Mouse (Mus musculus) erythroid progenitor cell, adult 5-6 weeks (primary cell): Measurements from ENCODE around the gene Snu13. TPM values are rescaled to one million over a fixed set of nuclear protein-coding genes. Genes with fewer than 3 reads are reported as not detected.

Source experiments
- ATAC-seq: replicated peaks from 2 replicates; pipeline ENCODE4 v1.8.0; 2016; ENCODE audit warnings: moderate number of reproducible peaks, mild to moderate bottlenecking, moderate TSS enrichment, inconsistent platforms; ENCODE audit not compliant: poor library complexity, low FRiP score, severe bottlenecking
- total RNA-seq, 2 experiments: library from RNA; stranded (forward) in 1 of 2; stranded (reverse) in 1 of 2; fragments of 150-400 nt in 1 of 2; fragments of 186-747, 209-891 nt in 1 of 2; gene quantifications; 2 replicates each; pipeline versions ENCODE4 v1.2.3 to v1.2.4; 2015 to 2017; ENCODE audit warnings: low replicate concordance in 2 of 2

Gene Snu13
- total RNA-seq, 2 experiments from 2014 or later = 52.1 to 97.3 TPM

GRCm38 (mm10) chr15:82032386-82032785 is 15.0 kb downstream of the Snu13 start:
- ATAC-seq = no peak

GRCm38 (mm10) chr15:82027726-82028125 is 19.7 kb downstream of the Snu13 start:
- ATAC-seq = no peak

- ATAC-seq = no peak
Measured at GRCm38 (mm10) chr15:82027276-82027675, 20.1 kb downstream of the Snu13 start.

- 0 out of 2 replicates have a peak, but pooled peaks have one; percentile 11 for ATAC-seq
Measured at GRCm38 (mm10) chr15:82023965-82024635, 23.3 kb downstream of the Snu13 start.

- ATAC-seq = no peak
Measured at GRCm38 (mm10) chr15:82022535-82023088, 24.8 kb downstream of the Snu13 start.

GRCm38 (mm10) chr15:82019288-82019687 is 28.1 kb downstream of the Snu13 start:
- ATAC-seq = no peak

- ATAC-seq = no peak
Measured at GRCm38 (mm10) chr15:82017461-82017860, 29.9 kb downstream of the Snu13 start.

- ATAC-seq = peak; percentile 5; the same call in 1 of the 2 replicates
Measured at GRCm38 (mm10) chr15:82016830-82017229, 30.6 kb downstream of the Snu13 start.

- peak; percentile 94 for ATAC-seq
Measured at GRCm38 (mm10) chr15:82016101-82016808, 31.1 kb downstream of the Snu13 start.

GRCm38 (mm10) chr15:82015392-82016100 is 31.9 kb downstream of the Snu13 start:
- peak; percentile 35 for ATAC-seq

GRCm38 (mm10) chr15:82014745-82015391 is 32.5 kb downstream of the Snu13 start:
- ATAC-seq = no peak

GRCm38 (mm10) chr15:82011947-82012346 is 35.5 kb downstream of the Snu13 start:
- no peak for ATAC-seq

GRCm38 (mm10) chr15:82004257-82004656 is 43.1 kb downstream of the Snu13 start:
- no peak for ATAC-seq

- no peak for ATAC-seq
Measured at GRCm38 (mm10) chr15:81993992-81994391, 53.4 kb downstream of the Snu13 start.

GRCm38 (mm10) chr15:81990549-81990948 is 56.8 kb downstream of the Snu13 start:
- ATAC-seq = peak; percentile 93

Other genes starting within 250 kb of the Snu13 start
- gene Tef, start 245.2 kb downstream of the Snu13 start, total RNA-seq (2015; ENCODE audit: low replicate concordance) = 1.7 and 3.2 TPM in 2 replicates
- gene Tef, start 245.2 kb downstream of the Snu13 start, total RNA-seq (2017; ENCODE audit: low replicate concordance) = 1.4 and 2.1 TPM in 2 replicates
- 9.7 and 10.5 TPM in 2 replicates for gene Tob2, start 188.8 kb downstream of the Snu13 start, total RNA-seq (2015; ENCODE audit: low replicate concordance)
- 8.7 and 9.4 TPM in 2 replicates for gene Tob2, start 188.8 kb downstream of the Snu13 start, total RNA-seq (2017; ENCODE audit: low replicate concordance)
- 49.0 and 58.3 TPM in 2 replicates for gene Phf5a, start 175.7 kb downstream of the Snu13 start, total RNA-seq (2015; ENCODE audit: low replicate concordance)
- gene Phf5a, start 175.7 kb downstream of the Snu13 start, total RNA-seq (2017; ENCODE audit: low replicate concordance) = 18.6 and 46.0 TPM in 2 replicates
- gene Aco2, start 175.3 kb downstream of the Snu13 start, total RNA-seq (2015; ENCODE audit: low replicate concordance) = 44.4 and 51.5 TPM in 2 replicates
- 72.2 and 113 TPM in 2 replicates for gene Aco2, start 175.3 kb downstream of the Snu13 start, total RNA-seq (2017; ENCODE audit: low replicate concordance)
- gene Polr3h, start 121.4 kb downstream of the Snu13 start, total RNA-seq (2015; ENCODE audit: low replicate concordance) = 1.1 and 6.7 TPM in 2 replicates
- gene Polr3h, start 121.4 kb downstream of the Snu13 start, total RNA-seq (2017; ENCODE audit: low replicate concordance) = 6.0 and 9.1 TPM in 2 replicates
- not detected in 2 replicates for gene Csdc2, start 110.8 kb downstream of the Snu13 start, total RNA-seq (2015; ENCODE audit: low replicate concordance)
- gene Csdc2, start 110.8 kb downstream of the Snu13 start, total RNA-seq (2017; ENCODE audit: low replicate concordance) = not detected in 2 replicates
- gene Pmm1, start 86.7 kb downstream of the Snu13 start, total RNA-seq (2015; ENCODE audit: low replicate concordance) = 17.6 and 18.0 TPM in 2 replicates
- gene Pmm1, start 86.7 kb downstream of the Snu13 start, total RNA-seq (2017; ENCODE audit: low replicate concordance) = 9.4 and 14.2 TPM in 2 replicates
- not detected in 2 replicates for gene 1700029P11Rik, start 67.1 kb downstream of the Snu13 start, total RNA-seq (2015; ENCODE audit: low replicate concordance)
- gene 1700029P11Rik, start 67.1 kb downstream of the Snu13 start, total RNA-seq (2017; ENCODE audit: low replicate concordance) = not detected in 2 replicates
- 64.9 and 89.3 TPM in 2 replicates for gene Xrcc6, start 59.8 kb downstream of the Snu13 start, total RNA-seq (2015; ENCODE audit: low replicate concordance)
- 104 and 112 TPM in 2 replicates for gene Xrcc6, start 59.8 kb downstream of the Snu13 start, total RNA-seq (2017; ENCODE audit: low replicate concordance)
- gene Desi1, start 13.7 kb downstream of the Snu13 start, total RNA-seq (2015; ENCODE audit: low replicate concordance) = 21.0 and 34.2 TPM in 2 replicates
- 7.9 and 10.7 TPM in 2 replicates for gene Desi1, start 13.7 kb downstream of the Snu13 start, total RNA-seq (2017; ENCODE audit: low replicate concordance)
- not detected in 2 replicates for gene 4930407I10Rik, start 11.6 kb upstream of the Snu13 start, total RNA-seq (2015; ENCODE audit: low replicate concordance)
- not detected in 2 replicates for gene 4930407I10Rik, start 11.6 kb upstream of the Snu13 start, total RNA-seq (2017; ENCODE audit: low replicate concordance)
- gene Mei1, start 22.4 kb upstream of the Snu13 start, total RNA-seq (2015; ENCODE audit: low replicate concordance) = not detected in 2 replicates
- not detected in 2 replicates for gene Mei1, start 22.4 kb upstream of the Snu13 start, total RNA-seq (2017; ENCODE audit: low replicate concordance)
- gene Ccdc134, start 80.3 kb upstream of the Snu13 start, total RNA-seq (2015; ENCODE audit: low replicate concordance) = 2.9 and 12.6 TPM in 2 replicates
- 5.5 and 5.8 TPM in 2 replicates for gene Ccdc134, start 80.3 kb upstream of the Snu13 start, total RNA-seq (2017; ENCODE audit: low replicate concordance)
- gene Srebf2, start 99.6 kb upstream of the Snu13 start, total RNA-seq (2015; ENCODE audit: low replicate concordance) = 40.7 and 42.9 TPM in 2 replicates
- 36.2 and 43.0 TPM in 2 replicates for gene Srebf2, start 99.6 kb upstream of the Snu13 start, total RNA-seq (2017; ENCODE audit: low replicate concordance)
- not detected in 2 replicates for gene Shisa8, start 165.2 kb upstream of the Snu13 start, total RNA-seq (2015; ENCODE audit: low replicate concordance)
- gene Shisa8, start 165.2 kb upstream of the Snu13 start, total RNA-seq (2017; ENCODE audit: low replicate concordance) = not detected in 2 replicates
- gene Tnfrsf13c, start 176.8 kb upstream of the Snu13 start, total RNA-seq (2015; ENCODE audit: low replicate concordance) = 13.4 and 15.5 TPM in 2 replicates
- gene Tnfrsf13c, start 176.8 kb upstream of the Snu13 start, total RNA-seq (2017; ENCODE audit: low replicate concordance) = 6.7 and 11.9 TPM in 2 replicates
- gene Cenpm, start 197.2 kb upstream of the Snu13 start, total RNA-seq (2015; ENCODE audit: low replicate concordance) = 50.7 and 56.2 TPM in 2 replicates
- 11.6 and 36.7 TPM in 2 replicates for gene Cenpm, start 197.2 kb upstream of the Snu13 start, total RNA-seq (2017; ENCODE audit: low replicate concordance)
- gene 1500009C09Rik, start 204.8 kb upstream of the Snu13 start, total RNA-seq (2015; ENCODE audit: low replicate concordance) = not detected in 2 replicates
- gene 1500009C09Rik, start 204.8 kb upstream of the Snu13 start, total RNA-seq (2017; ENCODE audit: low replicate concordance) = not detected in 2 replicates
- gene Sept3, start 227.3 kb upstream of the Snu13 start, total RNA-seq (2015; ENCODE audit: low replicate concordance) = not detected in 2 replicates
- not detected in 2 replicates for gene Sept3, start 227.3 kb upstream of the Snu13 start, total RNA-seq (2017; ENCODE audit: low replicate concordance)